Mouse (Mus musculus): ENCODE measurements around the gene Plcl2. TPM values are rescaled to one million over a fixed set of nuclear protein-coding genes. Genes with fewer than 3 reads are reported as not detected.
"Not testable (repeated sequence)": the region's sequence is repeated elsewhere in the genome, so short reads cannot be mapped to it uniquely, and the experiment has no call there.

The Plcl2 gene
- total RNA-seq, 1 experiment, result 2.7 TPM

DNA sequence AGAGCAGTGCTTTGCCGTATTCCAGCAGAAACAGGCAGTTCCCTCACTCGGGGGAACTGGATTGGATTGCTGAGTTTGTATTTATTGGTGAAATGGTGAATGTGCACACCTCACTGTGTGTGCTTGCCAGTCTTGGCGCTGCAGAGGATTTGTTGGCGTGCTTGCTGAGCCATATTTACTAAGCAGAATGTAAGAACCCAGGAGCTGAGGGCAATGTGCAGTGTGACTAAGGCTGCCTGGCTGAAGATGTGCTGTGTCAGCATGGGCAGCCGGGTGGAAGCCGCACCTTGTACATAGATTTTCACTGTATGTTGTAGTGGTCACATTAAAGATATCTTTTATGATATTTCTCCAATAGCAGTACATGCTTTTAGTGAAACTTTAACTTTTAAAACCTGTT is 178.9 kb downstream of the Plcl2 start:
- no peak overlapping the region for H3K27ac ChIP-seq (ENCODE audit: insufficient read depth, low read depth, low read length, poor library complexity, severe bottlenecking)
- no peak overlapping the region for H3K4me3 ChIP-seq (ENCODE audit: insufficient read depth in 1 of 2, low read depth in 1 of 2, low read length in 2 of 2, poor library complexity in 1 of 2, severe bottlenecking in 1 of 2)
- TF ChIP-seq ZC3H11A (IDR thresholded peaks at IDR 0.05; ENCODE audit: borderline replicate concordance, low read depth, low read length) (no peak), MAFK (IDR thresholded peaks at IDR 0.05; ENCODE audit: insufficient read depth, low read depth, low read length) (0 out of 2 replicates have a peak, but pooled peaks have one; percentile 23)
- DNase-seq (ENCODE audit: low read depth, low spot score), result no peak
- H3K4me1 ChIP-seq (ENCODE audit: control insufficient read depth in 2 of 2, insufficient read depth in 2 of 2, low read length in 2 of 2, poor library complexity in 1 of 2), result no peaks in the 10 kb centered on the region
- H3K9ac ChIP-seq (ENCODE audit: insufficient read depth, low read depth, low read length, poor library complexity, severe bottlenecking), result no peak overlapping the region
- in situ Hi-C loops (cut with MboI; ENCODE audit: low sequenced_read_pairs in 2 of 2, unreplicated experiment in 2 of 2), result no loop called here
- no peaks in the 10 kb centered on the region for H3K36me3 ChIP-seq (ENCODE audit: control insufficient read depth, insufficient read depth, low read length, poor library complexity, severe bottlenecking)
- H3K9me3 ChIP-seq (ENCODE audit: control insufficient read depth, insufficient read depth, low read depth, low read length), result no peaks in the 10 kb centered on the region

DNA sequence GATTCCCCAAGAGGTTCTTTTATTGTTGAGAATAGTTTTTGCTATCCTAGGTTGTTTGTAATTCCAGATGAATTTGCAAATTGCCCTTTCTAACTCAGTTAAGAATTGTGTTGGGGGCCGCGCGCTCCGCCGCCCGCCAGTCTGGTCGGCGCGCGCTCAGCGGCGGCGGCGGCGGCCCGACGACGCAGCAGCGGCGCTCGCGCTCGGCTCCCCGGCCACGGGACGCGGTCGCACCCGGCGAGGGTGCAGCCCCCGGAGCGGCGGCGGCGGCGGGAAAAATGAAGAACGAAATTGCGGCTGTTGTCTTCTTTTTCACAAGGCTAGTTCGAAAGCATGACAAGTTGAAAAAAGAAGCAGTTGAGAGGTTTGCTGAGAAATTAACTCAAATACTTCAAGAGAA is 189.2 kb downstream of the Plcl2 start:
- H3K4me1 ChIP-seq (ENCODE audit: control insufficient read depth in 2 of 2, insufficient read depth in 2 of 2, low read length in 2 of 2, poor library complexity in 1 of 2); in situ Hi-C loops (cut with MboI; ENCODE audit: low sequenced_read_pairs in 2 of 2, unreplicated experiment in 2 of 2); H3K27ac ChIP-seq (ENCODE audit: insufficient read depth, low read depth, low read length, poor library complexity, severe bottlenecking); H3K4me3 ChIP-seq (ENCODE audit: insufficient read depth in 1 of 2, low read depth in 1 of 2, low read length in 2 of 2, poor library complexity in 1 of 2, severe bottlenecking in 1 of 2); DNase-seq (ENCODE audit: low read depth, low spot score); H3K9ac ChIP-seq (ENCODE audit: insufficient read depth, low read depth, low read length, poor library complexity, severe bottlenecking); H3K9me3 ChIP-seq (ENCODE audit: control insufficient read depth, insufficient read depth, low read depth, low read length); H3K36me3 ChIP-seq (ENCODE audit: control insufficient read depth, insufficient read depth, low read length, poor library complexity, severe bottlenecking): not testable (repeated sequence)

GRCm38 (mm10) chr17:50710497-50711222 is 201.5 kb downstream of the Plcl2 start:
- in situ Hi-C loops (cut with MboI; ENCODE audit: low sequenced_read_pairs in 2 of 2, unreplicated experiment in 2 of 2), result no loop called here
- no peaks in the 10 kb centered on the region for H3K4me1 ChIP-seq (ENCODE audit: control insufficient read depth in 2 of 2, insufficient read depth in 2 of 2, low read length in 2 of 2, poor library complexity in 1 of 2)
- TF ChIP-seq ZNF384 (IDR thresholded peaks at IDR 0.05; ENCODE audit: low read depth, low read length) (no peak), MAFK (IDR thresholded peaks at IDR 0.05; ENCODE audit: insufficient read depth, low read depth, low read length) (no peak), ZC3H11A (IDR thresholded peaks at IDR 0.05; ENCODE audit: borderline replicate concordance, low read depth, low read length) (no peak), CHD2 (IDR thresholded peaks at IDR 0.05; ENCODE audit: low read depth, low read length) (no peak), HCFC1 (IDR thresholded peaks at IDR 0.05; ENCODE audit: borderline replicate concordance, insufficient read depth, low read length) (no peak)

GRCm38 (mm10) chr17:50717586-50717985 is 208.4 kb downstream of the Plcl2 start:
- DNase-seq (ENCODE audit: low read depth, low spot score), result no peak
- in situ Hi-C loops (cut with MboI; ENCODE audit: low sequenced_read_pairs in 2 of 2, unreplicated experiment in 2 of 2), result no loop called here
- H3K9ac ChIP-seq (ENCODE audit: insufficient read depth, low read depth, low read length, poor library complexity, severe bottlenecking), result no peak overlapping the region
- no peaks in the 10 kb centered on the region for H3K4me1 ChIP-seq (ENCODE audit: control insufficient read depth in 2 of 2, insufficient read depth in 2 of 2, low read length in 2 of 2, poor library complexity in 1 of 2)
- H3K27ac ChIP-seq (ENCODE audit: insufficient read depth, low read depth, low read length, poor library complexity, severe bottlenecking), result no peak overlapping the region
- no peaks in the 10 kb centered on the region for H3K36me3 ChIP-seq (ENCODE audit: control insufficient read depth, insufficient read depth, low read length, poor library complexity, severe bottlenecking)
- TF ChIP-seq MAFK (IDR thresholded peaks at IDR 0.05; ENCODE audit: insufficient read depth, low read depth, low read length) (no peak), CHD2 (IDR thresholded peaks at IDR 0.05; ENCODE audit: low read depth, low read length) (no peak), HCFC1 (IDR thresholded peaks at IDR 0.05; ENCODE audit: borderline replicate concordance, insufficient read depth, low read length) (no peak), ZNF384 (IDR thresholded peaks at IDR 0.05; ENCODE audit: low read depth, low read length) (no peak), ZC3H11A (IDR thresholded peaks at IDR 0.05; ENCODE audit: borderline replicate concordance, low read depth, low read length) (no peak)
- no peaks in the 10 kb centered on the region for H3K9me3 ChIP-seq (ENCODE audit: control insufficient read depth, insufficient read depth, low read depth, low read length)
- no peak overlapping the region for H3K4me3 ChIP-seq (ENCODE audit: insufficient read depth in 1 of 2, low read depth in 1 of 2, low read length in 2 of 2, poor library complexity in 1 of 2, severe bottlenecking in 1 of 2)

More at GRCm38 (mm10) chr17:50710497-50711222, 201.5 kb downstream of the Plcl2 start:
- H3K27ac ChIP-seq (ENCODE audit: insufficient read depth, low read depth, low read length, poor library complexity, severe bottlenecking), result no peak overlapping the region
- no peaks in the 10 kb centered on the region for H3K36me3 ChIP-seq (ENCODE audit: control insufficient read depth, insufficient read depth, low read length, poor library complexity, severe bottlenecking)
- no peak for DNase-seq (ENCODE audit: low read depth, low spot score)
- H3K9me3 ChIP-seq (ENCODE audit: control insufficient read depth, insufficient read depth, low read depth, low read length), result no peaks in the 10 kb centered on the region
- no peak overlapping the region for H3K4me3 ChIP-seq (ENCODE audit: insufficient read depth in 1 of 2, low read depth in 1 of 2, low read length in 2 of 2, poor library complexity in 1 of 2, severe bottlenecking in 1 of 2)
- no peak overlapping the region for H3K9ac ChIP-seq (ENCODE audit: insufficient read depth, low read depth, low read length, poor library complexity, severe bottlenecking)

GRCm38 (mm10) chr17:50724376-50724775 is 215.2 kb downstream of the Plcl2 start:
- H3K9ac ChIP-seq (ENCODE audit: insufficient read depth, low read depth, low read length, poor library complexity, severe bottlenecking), result no peak overlapping the region
- H3K36me3 ChIP-seq (ENCODE audit: control insufficient read depth, insufficient read depth, low read length, poor library complexity, severe bottlenecking), result no peaks in the 10 kb centered on the region
- no peak overlapping the region for H3K4me3 ChIP-seq (ENCODE audit: insufficient read depth in 1 of 2, low read depth in 1 of 2, low read length in 2 of 2, poor library complexity in 1 of 2, severe bottlenecking in 1 of 2)
- H3K27ac ChIP-seq (ENCODE audit: insufficient read depth, low read depth, low read length, poor library complexity, severe bottlenecking), result no peak overlapping the region
- no peaks in the 10 kb centered on the region for H3K4me1 ChIP-seq (ENCODE audit: control insufficient read depth in 2 of 2, insufficient read depth in 2 of 2, low read length in 2 of 2, poor library complexity in 1 of 2)
- in situ Hi-C loops (cut with MboI; ENCODE audit: low sequenced_read_pairs in 2 of 2, unreplicated experiment in 2 of 2), result no loop called here
- TF ChIP-seq ZNF384 (IDR thresholded peaks at IDR 0.05; ENCODE audit: low read depth, low read length) (no peak), ZC3H11A (IDR thresholded peaks at IDR 0.05; ENCODE audit: borderline replicate concordance, low read depth, low read length) (no peak)
- no peaks in the 10 kb centered on the region for H3K9me3 ChIP-seq (ENCODE audit: control insufficient read depth, insufficient read depth, low read depth, low read length)
- DNase-seq (ENCODE audit: low read depth, low spot score), result no peak

All from ES-E14 (cell line).